Mouse (Mus musculus): Measurements from ENCODE around the gene Fgfr2. TPM values are rescaled to one million over a fixed set of nuclear protein-coding genes. Genes with fewer than 3 reads are reported as not detected.

Gene Fgfr2
- polyA plus RNA-seq, 1 experiment from 2014 or later, result 20.3 TPM

GRCm38 (mm10) chr7:130119466-130119865 lies 3003.7 kb downstream of the Fgfr2 start:
- H3K4me2 ChIP-seq (ENCODE audit: low read depth, low read length), result no peak overlapping the region
- H3K36me3 ChIP-seq (ENCODE audit: control insufficient read depth, insufficient read depth), result no peaks in the 10 kb centered on the region
- no peaks in the 10 kb centered on the region for H3K27me3 ChIP-seq (ENCODE audit: control insufficient read depth, insufficient read depth, low read length)
- no peak overlapping the region for H3K9ac ChIP-seq (ENCODE audit: low read length)
- no peak overlapping the region for H3K27ac ChIP-seq (ENCODE audit: low read length)
- H3K4me1 ChIP-seq (ENCODE audit: control insufficient read depth, insufficient read depth, low read length), result peaks cover 3% of the 10 kb centered on the region
- H3K4me3 ChIP-seq (ENCODE audit: low read length), result no peak overlapping the region
- 45% methylated on average over 6 of the region's 6 CpGs for WGBS
- no peaks in the 10 kb centered on the region; the same call in 1 of the 2 replicates for H3K9me3 ChIP-seq (replicated peaks; ENCODE audit: control insufficient read depth, low read length)
- no peak for ATAC-seq (replicated peaks; ENCODE audit: extremely low read depth, insufficient read depth, low FRiP score)

GRCm38 (mm10) chr7:130118726-130119125 lies 3004.4 kb downstream of the Fgfr2 start:
- Histone ChIP-seq H3K4me1 (ENCODE audit: control insufficient read depth, insufficient read depth, low read length) (peaks cover 6% of the 10 kb centered on the region), H3K27ac (ENCODE audit: low read length) (no peak overlapping the region), H3K4me2 (ENCODE audit: low read depth, low read length) (no peak overlapping the region), H3K27me3 (ENCODE audit: control insufficient read depth, insufficient read depth, low read length) (no peaks in the 10 kb centered on the region), H3K9ac (ENCODE audit: low read length) (no peak overlapping the region), H3K36me3 (ENCODE audit: control insufficient read depth, insufficient read depth) (no peaks in the 10 kb centered on the region), H3K9me3 (replicated peaks; ENCODE audit: control insufficient read depth, low read length) (no peaks in the 10 kb centered on the region; the same call in 1 of the 2 replicates), H3K4me3 (ENCODE audit: low read length) (no peak overlapping the region)
- no peak for ATAC-seq (replicated peaks; ENCODE audit: extremely low read depth, insufficient read depth, low FRiP score)
- 42% methylated on average over 4 of the region's 4 CpGs for WGBS

- peaks cover 6% of the 10 kb centered on the region for H3K4me1 ChIP-seq (ENCODE audit: control insufficient read depth, insufficient read depth, low read length)
- no peaks in the 10 kb centered on the region; the same call in 1 of the 2 replicates for H3K9me3 ChIP-seq (replicated peaks; ENCODE audit: control insufficient read depth, low read length)
- no peak overlapping the region for H3K4me3 ChIP-seq (ENCODE audit: low read length)
- no peaks in the 10 kb centered on the region for H3K27me3 ChIP-seq (ENCODE audit: control insufficient read depth, insufficient read depth, low read length)
- no peak overlapping the region for H3K27ac ChIP-seq (ENCODE audit: low read length)
- no peaks in the 10 kb centered on the region for H3K36me3 ChIP-seq (ENCODE audit: control insufficient read depth, insufficient read depth)
- H3K9ac ChIP-seq (ENCODE audit: low read length), result no peak overlapping the region
- ATAC-seq (replicated peaks; ENCODE audit: extremely low read depth, insufficient read depth, low FRiP score), result no peak
- WGBS, result 42% methylated on average over 4 of the region's 4 CpGs
- H3K4me2 ChIP-seq (ENCODE audit: low read depth, low read length), result no peak overlapping the region
These were observed 3005.6 kb downstream of the Fgfr2 start for GRCm38 (mm10) chr7:130117466-130118123.

GRCm38 (mm10) chr7:130114436-130114835 lies 3008.7 kb downstream of the Fgfr2 start:
- Histone ChIP-seq H3K27me3 (ENCODE audit: control insufficient read depth, insufficient read depth, low read length) (no peaks in the 10 kb centered on the region), H3K4me1 (ENCODE audit: control insufficient read depth, insufficient read depth, low read length) (peaks cover 6% of the 10 kb centered on the region), H3K27ac (ENCODE audit: low read length) (no peak overlapping the region), H3K4me3 (ENCODE audit: low read length) (no peak overlapping the region), H3K36me3 (ENCODE audit: control insufficient read depth, insufficient read depth) (no peaks in the 10 kb centered on the region), H3K4me2 (ENCODE audit: low read depth, low read length) (no peak overlapping the region), H3K9ac (ENCODE audit: low read length) (no peak overlapping the region), H3K9me3 (replicated peaks; ENCODE audit: control insufficient read depth, low read length) (no peaks in the 10 kb centered on the region; the same call in 1 of the 2 replicates)
- 31% methylated on average over 4 of the region's 4 CpGs for WGBS
- ATAC-seq (replicated peaks; ENCODE audit: extremely low read depth, insufficient read depth, low FRiP score), result 0 out of 2 replicates have a peak, but pooled peaks have one; percentile 32

Small RNA genes lying within 50 kb of the gene (microRNA-seq; reads per million reads assigned to microRNA genes)
- 0.79 reads per million for gene Mir7061

Other genes with a start within 250 kb of the Fgfr2 start
- 7.0 and 9.2 TPM in 2 replicates for gene Zranb1, start 192.2 kb downstream of the Fgfr2 start, polyA plus RNA-seq (2015; fragmentation: Nextera tagmentation; extraction: Ambion mirVana)
- 44.6 and 45.1 TPM in 2 replicates for gene Ctbp2, start 1.0 kb upstream of the Fgfr2 start, polyA plus RNA-seq (2015; fragmentation: Nextera tagmentation; extraction: Ambion mirVana)